Mouse (Mus musculus) gonadal fat pad, adult 2 months (tissue): Measurements from ENCODE around the gene Spats2. TPM values are rescaled to one million over a fixed set of nuclear protein-coding genes. Genes with fewer than 3 reads are reported as not detected.
"Not testable (repeated sequence)": the region's sequence is repeated elsewhere in the genome, so short reads cannot be mapped to it uniquely, and the experiment has no call there.

Experiments
- DNase-seq: peaks from one replicate; pipeline ENCODE4 v3.0.0-alpha.2; 2012; ENCODE audit warnings: low read depth
- polyA plus RNA-seq: library from polyadenylated mRNA; depleted of rRNA; stranded (reverse); fragments of >200 nt; gene quantifications from 2 replicates; pipeline ENCODE4 v1.2.3, GENCODE M21; 2012; rRNA removed

Spats2 gene
- 14.7 and 15.2 TPM in 2 replicates for polyA plus RNA-seq

DNA sequence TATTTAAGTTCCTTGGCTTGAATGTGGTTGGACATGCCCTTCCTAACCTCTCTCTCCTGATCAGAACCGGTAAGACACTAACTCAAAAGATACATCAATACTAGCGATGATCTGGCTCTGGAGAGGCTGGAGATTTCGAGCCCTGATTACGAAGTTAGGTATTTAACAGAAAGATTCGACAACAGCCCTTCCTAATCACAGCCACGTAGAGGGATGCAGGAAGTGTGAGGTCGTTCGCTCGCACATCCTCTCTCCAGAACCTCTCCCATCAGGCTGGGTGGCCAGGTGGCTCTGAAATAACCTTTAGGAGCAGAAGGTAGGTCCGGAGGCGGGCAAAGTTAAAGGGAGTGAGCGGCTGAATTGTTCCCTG lies at the start of gene Spats2:
Spats2 (plus strand) TSS at position 206 of the 370 bp plus-strand sequence.
- no peak for DNase-seq

DNA sequence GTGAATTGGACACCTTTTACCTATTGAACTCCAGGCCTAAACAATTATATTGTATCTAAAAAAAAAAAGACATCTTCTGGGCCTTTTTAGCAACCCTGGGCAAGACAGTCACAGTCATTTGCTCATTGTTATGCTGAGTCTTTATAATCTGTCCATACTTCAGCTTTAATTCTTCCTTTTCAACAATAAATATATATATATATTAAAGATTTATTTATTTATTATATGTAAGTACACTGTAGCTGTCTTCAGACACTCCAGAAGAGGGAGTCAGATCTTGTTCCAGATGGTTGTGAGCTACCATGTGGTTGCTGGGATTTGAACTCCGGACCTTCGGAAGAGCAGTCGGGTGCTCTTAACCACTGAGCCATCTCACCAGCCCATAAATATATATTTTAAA lies 49.7 kb upstream of the Spats2 start:
- DNase-seq: not testable (repeated sequence)

DNA sequence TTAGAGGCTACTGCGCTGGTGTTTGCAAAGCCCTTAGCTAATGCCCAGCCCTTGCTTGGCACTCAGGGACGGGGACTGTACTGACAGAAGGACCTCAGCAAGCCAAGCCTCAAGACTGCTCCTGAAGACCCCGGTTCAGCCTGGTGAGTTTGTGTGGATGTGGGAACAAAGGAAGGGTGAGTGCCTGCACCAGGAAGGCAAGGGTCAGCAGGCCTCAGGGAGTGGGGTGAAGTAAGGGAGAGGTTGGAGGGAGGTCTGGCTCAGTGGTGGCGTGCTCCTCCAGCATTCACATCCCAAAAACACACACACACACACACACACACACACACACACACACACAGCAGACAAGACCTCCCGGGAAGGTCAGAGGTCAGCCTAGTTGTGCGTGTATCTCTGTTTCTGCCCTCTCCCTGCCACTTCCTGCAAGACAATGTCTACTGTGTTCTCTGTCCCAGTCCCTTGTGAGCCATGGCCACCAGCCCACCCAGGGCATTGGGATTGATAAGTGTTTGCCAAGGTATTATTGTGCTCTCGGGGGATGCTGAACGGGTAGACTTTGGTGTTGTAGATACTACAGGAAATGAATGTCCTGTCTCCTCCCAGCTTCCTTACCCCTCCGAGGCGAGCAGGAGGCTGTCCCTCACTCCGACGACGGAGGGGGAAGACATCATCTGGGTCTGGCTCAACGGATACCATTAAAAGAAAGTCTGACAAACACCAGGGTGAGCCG lies 47.4 kb upstream of the Spats2 start:
- DNase-seq: no peak

DNA sequence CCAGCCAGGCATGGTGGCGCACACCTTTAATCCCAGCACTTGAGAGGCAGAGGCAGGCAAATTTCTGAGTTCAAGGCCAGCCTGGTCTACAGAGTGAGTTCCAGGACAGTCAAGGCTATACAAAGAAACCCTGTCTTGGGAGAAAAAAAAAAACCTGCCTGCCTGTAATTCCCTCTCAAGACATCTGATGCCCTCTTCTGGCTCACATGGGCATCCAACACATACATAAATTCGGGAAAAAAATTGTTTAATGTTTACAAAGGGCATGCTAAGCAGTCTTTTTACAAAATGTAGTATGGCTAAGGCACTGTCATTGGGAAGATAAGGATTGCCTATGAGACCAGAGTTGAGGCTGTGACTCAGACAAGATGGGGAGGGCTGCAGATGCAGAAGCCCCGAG lies 45.9 kb upstream of the Spats2 start:
- no peak for DNase-seq

DNA sequence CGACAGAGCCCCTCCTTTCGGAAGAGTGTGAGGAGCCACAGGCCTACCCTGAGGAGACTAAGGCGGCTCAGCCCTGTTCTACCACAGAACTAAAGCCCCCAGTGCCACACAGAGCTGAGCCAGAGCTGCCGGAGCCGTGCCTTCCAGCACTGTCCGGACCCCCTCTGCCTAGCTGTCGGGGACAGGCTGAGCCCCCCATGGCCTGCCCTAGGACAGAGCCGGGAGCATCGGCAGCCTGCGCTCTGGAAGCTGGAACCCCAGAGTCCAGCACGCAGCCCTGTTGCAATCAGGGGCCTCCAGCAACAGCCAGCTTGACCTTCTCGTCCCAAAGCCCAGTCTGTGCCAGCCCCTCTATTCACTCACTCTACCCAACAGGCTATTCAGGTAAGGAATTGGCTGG lies 43.4 kb upstream of the Spats2 start:
- DNase-seq: no peak

DNA sequence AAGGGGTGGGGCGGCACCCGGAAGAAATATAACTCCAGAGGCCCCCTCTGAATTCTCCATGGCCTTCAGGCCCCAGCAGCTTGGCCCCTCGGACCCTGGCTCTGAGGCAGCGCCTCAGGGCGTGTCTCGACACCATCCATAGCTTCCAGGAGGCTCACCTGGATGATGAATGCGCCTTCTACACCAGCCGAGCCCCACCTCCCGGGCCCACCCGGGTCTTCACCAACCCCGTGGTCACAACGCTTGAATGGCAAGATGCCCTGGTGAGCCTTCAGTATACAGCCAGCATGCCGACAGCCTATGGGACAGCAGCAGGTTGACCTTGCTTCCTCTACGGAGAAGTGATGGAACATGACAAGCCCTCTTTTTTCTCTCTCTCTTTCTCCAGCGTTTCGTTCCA lies 42.9 kb upstream of the Spats2 start:
- no peak for DNase-seq

DNA sequence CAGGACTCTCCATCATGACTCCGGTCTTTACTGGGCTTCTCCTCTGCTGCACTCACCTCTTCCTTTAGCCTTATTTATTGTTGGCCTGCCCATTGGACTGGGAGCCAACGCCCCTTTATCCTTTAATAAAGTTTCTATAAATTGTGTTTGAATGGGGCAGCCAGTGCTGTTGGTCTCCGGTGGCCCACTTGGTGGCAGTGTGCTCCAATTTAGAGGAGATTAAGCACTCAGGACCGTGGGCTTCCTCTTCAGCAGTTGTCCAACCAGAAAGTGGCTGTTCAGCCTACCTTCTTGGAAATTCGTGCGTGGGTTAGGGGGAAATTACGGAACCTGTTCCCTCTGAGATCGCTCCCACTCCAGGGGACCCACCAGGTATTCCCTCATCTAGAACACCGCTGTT lies 42.5 kb upstream of the Spats2 start:
- DNase-seq: no peak

DNA sequence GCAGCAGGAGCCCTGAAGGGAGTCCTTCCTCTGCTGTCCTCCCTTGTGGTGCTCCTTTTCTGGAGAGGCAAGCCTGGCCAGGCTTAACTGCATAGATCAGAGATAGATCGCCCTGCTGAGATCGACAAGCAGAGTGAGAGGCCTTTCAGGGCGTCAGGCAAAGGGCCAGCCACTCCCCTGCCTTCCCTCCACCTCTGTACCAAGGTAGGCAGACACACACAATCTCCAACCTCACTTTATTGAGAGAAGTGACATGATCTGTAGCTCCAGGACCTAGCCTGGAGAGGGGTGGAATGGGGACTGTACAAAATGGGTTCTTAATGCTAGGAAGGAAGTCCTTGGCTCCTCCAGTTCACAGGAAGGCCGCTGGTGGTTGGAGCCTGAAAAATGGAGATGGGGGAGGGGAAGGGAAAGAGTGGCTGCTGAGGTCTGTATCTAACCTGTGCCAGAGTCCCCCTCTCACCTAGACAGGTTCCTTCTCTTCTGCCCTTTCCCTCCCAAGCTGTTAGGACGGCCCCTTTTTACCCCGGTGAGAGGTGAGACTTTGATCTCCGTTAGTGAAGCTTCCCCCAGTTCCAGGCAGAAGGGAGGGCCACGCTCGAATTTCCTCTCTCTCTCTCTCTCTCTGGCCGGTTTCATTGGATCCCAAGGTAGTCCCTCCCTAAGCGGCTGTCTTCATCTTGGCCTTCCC lies 41.7 kb upstream of the Spats2 start:
- no peak for DNase-seq

DNA sequence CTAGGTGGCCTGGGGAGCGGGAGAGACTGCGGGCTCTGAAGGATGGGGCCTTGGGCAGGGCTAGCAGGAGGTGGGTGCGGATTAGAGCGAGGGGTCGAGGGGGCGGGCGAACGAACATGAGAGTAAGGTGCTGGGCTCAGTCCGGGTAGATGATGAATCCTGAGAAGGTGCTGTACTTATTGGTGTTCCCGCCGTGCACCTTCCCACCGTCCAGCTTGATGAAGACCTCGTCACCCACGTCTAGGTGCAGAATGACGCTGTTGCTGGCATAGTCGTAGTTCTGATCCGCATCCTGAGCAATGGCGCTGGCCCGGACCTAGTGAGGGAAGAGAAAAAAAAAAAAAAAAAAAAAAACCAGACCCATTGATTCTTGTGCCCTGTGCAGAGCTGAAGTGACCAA lies 41.1 kb upstream of the Spats2 start:
- DNase-seq: no peak

DNA sequence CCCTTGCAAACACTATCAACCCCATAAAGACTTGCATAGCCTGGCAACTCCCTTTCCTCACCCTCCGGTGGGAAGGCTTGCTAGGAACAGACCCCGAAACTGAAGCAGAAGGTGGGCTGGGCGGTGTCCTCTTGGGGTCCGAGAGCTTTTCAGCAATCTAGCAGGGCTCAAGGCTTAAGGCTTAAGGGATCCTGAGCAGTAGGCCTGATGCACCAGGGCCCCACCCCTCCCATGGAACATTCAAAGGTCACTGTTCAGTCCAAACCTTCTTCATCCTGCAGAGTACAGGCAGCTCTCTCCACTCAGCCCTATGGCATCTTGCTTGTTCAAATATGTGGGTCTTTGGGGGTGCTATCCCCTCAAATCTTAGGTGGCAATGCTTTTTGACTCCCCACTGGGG lies 39.7 kb upstream of the Spats2 start:
- no peak for DNase-seq

DNA sequence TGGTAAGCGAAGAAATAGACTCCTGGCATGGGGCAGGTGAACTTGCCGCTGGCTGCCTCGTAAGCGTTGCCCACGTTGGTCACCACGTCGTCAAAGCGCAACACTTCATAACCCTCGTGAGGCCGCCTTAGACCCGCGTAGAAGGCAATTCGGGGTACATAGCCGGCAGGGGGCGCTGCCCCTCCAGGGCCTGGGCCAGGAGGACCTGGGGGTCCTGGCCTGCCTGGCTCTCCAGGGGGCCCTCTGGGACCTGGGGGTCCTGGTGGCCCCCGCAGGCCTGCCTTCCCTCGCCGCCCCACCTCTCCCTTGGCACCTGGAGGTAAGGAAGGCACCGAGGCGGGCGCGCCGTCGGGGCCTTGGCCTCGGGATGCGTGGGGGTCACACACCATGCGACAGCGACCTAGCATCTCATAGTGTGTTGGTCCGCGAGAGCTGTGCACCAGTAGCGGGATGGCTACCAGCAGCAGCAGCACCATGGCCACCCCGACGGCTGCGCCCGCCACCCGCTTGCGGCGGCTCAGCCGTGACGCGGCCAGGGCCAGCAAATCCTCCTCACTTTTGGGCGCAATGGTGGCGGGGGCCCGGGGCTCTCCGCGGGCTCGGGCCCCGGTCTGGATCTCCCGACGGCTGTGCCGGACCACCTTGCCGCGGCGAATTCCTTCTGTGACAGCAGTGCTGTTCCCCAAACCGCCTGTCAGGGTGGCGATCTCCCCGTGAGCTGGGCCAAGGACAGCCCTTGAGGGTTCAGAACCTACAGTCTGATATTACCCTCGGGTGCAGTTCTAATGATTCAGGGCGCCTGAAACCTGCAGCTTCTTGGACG lies 38.3 kb upstream of the Spats2 start, which contains the start of gene C1ql4:
C1ql4 (minus strand) TSS at position 565 of the 823 bp plus-strand sequence.
- DNase-seq: no peak

DNA sequence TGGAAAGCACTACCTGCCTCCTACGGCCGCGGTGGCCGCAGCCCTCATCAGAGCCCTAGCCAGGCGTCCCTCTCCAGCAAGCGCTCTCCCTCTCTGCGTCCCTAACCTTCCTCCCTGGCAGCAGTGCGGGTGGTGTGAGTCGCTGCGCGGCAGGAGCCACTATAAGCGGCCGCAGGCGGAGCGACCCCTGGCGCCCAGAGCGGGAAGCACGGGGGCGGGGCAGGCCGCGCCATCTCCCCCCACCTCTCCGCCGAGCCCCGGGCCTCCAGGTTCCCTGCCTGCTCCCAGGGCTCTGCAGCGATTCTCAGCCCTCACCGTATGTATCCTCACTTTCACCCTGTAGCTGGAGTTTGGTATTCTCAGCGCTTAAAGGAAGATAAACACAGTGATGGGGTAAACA lies 37.4 kb upstream of the Spats2 start:
- DNase-seq: no peak

DNA sequence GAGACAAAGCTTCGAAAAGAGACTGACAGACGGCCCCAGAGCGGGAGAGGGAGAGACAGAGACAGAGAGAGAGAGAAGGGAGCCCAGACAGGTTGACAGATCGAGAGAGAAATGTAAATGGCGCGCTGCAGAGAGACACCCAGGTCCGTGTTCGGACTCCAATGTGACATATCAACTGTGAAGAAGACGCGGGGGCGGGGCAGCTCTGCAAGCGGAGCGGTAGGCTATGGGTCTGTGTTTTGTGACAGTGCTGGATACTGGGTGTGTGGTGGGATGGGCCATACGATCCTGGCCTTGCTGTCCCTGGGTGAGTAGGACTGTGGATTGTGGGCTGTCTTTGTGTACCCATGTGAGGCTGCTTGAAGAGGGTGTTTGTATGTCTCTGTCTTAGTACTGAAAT lies 36.6 kb upstream of the Spats2 start:
- DNase-seq: no peak

DNA sequence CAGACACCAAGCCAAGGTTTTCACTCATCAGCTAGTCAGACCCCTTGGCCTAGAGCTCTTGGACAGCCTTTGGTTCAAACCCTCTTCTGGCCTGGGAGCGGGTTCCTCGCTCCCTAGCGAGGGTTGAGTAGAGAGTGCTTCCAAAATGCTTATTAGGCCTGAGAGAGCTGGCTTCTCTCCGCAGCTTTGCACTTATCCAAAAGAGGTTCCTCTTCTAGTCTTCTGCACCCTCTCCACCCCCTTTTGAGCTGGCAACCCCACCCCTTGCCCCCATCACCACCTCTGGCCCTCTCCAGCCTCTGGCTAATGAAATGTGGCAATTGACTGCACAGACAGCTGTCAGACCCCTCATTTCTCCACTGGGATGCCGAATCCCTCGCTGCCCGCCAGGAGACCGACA lies 32.8 kb upstream of the Spats2 start, which contains the start of gene Dnajc22:
Dnajc22 (plus strand) TSS at position 301 of the 400 bp plus-strand sequence.
- DNase-seq: no peak

DNA sequence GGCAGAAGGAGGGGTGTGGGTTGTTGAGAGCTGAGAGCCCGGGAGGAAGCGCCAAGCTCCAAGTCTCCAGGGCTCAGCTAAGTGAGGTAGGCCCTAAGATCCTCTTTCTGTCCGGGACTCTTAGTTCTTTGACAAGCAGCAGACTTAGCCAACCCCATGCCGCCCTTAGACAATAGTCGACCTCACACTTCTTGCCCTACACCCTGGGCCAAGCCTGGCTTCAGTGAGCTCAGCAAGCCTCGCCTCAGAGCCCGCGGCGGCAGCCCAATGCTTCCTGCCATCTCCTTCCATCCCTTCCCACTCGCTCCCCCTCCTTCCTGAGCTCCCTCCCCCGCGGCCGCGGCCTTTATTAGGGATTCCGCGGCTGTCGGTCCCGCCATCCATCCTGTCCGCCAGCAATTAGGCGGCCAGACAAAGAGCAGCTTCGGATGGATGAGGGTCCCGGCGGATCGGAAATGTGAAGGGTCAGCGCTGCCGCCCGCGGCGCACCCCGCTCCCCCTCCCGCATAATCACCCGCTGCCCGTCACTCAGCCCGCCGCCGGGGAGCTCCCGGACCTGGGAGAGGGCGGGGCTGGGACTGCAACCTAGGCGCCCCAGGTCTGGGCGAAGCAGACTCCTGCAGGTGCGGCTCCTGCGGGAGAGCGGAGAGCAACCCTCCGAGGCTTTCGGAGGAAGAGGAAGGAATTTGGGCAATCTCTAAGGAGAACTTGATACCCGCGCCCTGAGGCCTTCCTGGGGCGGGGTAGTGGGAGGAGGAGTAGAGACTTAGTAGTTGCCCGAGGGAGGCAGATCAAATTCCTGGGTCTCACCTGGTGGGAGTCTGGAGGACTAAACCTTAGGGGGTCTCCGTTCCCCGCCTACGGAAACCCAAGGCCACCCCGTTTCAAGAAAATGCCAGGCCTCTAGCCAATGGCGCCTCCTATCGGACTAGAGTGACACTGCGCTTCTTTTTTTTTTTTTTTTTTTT lies 32.1 kb upstream of the Spats2 start:
- DNase-seq: no peak

DNA sequence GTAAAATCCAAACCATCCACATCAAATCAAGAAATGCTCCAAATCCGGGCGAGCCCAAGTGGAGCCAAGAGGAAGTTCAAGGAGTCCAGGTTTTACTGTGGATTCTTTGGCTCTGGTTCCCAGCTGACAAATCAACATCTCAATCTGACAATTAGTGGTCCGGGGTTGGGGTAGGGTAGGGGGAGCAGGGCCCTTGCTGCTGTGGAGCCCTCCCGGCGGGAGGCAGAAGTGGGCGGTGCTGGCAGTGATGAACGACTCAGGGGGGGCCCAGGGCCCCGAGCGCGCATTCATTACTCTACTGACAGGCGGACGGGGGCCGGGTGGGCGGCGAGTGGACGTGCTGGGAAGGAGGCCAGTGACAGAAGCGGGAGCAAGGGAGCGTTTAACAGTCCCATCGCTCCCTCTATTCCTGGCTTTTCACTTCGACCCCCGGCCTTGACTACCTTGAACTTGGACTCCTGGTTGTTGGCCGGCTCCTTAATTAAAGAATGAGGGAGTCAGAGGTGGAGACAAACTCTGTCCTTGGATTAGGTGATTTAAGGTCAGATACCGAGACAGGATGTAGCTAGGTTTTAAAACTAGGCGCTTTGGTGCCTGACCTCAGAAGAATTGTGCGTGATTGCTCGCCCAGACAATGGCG lies 31.0 kb upstream of the Spats2 start:
- no peak for DNase-seq

DNA sequence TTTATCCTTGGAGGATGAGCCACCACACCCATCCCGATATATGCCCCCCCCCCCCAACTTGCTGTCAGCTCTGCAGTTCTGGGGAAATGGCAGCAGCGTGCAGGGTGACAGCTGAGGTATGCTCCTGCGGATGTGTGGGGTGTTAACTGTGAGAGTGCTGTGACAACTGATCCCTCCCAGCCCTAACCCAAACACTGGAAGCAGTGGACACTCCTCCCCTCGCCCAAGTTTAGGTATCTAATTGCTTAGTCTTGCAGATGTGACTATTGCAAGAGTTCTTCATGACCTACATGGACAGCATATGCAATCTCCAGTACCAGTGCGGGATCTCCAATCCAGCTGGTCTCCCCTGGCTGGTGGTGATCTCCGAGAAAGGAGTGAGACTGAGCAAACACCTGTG lies 30.4 kb upstream of the Spats2 start:
- DNase-seq: no peak

DNA sequence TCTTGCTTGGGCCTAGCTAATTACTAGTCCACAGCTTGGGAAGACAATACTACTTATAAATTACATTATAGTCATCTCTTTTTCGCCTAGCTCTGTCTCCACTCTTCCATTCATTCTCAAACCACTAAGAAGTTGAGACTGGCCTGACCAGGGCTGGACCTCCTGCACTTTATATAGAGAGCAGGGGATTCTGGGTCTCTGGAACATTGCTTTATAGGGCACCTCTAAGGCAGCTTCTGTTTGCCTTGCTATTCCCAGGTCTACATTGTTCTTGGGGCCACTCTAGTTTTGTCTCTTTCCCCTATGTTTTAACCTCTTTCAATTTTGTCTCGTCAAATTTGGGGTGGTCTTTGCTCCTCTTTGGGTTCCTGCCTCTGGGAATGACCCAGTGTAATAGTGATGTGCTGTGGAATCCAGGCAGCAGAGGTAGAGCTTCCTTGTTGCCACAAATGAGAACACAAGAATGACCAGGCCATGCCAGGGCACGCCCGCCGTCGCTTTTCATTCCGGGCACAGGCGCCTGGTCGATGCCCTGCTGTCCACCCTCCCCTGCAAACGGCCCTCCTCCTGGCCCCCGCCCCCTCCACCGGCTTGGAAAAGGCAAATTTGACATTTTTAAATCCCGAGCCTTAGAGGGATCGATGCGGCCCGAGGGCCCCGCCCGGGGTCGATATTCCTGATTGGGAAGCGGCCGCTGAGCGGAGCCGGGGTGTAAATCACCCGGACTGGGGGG lies 29.5 kb upstream of the Spats2 start:
- no peak for DNase-seq

DNA sequence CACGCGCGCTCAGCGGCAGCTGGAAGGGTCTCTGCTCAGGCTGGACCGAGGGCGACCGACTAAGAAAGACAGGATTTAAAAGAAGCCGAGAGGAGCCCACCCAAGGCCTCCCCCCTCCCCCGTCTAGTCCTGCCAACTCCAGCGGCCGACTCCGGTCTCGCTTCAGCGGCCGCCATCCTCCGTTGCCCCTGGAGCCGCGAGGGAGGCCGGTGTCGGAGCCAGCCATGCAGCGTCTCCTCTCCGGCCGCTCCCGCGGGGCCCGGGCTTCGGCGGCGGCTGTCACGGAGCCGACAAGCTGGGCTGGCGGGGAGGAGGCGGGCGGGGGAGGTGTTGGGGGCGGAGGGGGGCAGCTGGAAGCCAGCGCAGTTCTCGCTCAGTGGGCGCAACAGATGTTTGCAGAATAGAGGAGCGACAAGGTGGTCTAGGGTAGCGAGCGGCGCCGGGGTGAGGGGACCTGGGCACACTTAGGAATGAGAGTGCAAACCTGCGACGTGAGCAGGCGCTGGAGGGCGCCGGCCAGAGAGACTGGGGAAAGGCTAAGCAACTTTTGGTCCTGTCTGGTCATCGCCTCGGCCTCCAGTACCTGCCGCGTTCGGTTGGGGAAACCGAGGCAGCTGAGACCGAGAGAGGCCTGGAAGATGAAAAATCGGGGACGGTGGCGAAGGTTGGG lies 28.8 kb upstream of the Spats2 start:
- DNase-seq: no peak
